Mouse (Mus musculus) skeletal muscle tissue, postnatal 0 days (tissue): Measurements from ENCODE around the gene Spem1. TPM values are rescaled to one million over a fixed set of nuclear protein-coding genes. Genes with fewer than 3 reads are reported as not detected.

Source experiments
- polyA plus RNA-seq: library from polyadenylated mRNA; unstranded; fragments of >200 nt; fragmentation: Nextera tagmentation; extraction: Ambion mirVana; gene quantifications from 2 replicates; pipeline ENCODE4 v1.2.1, GENCODE M21; 2015

The Spem1 gene
- not detected in 2 replicates for polyA plus RNA-seq

GRCm38 (mm10) chr11:69822080-69822479 lies at the start of gene Spem1:
Spem1 (minus strand) TSS chr11:69822180.

GRCm38 (mm10) chr11:69858113-69858998 lies 36.4 kb upstream of the Spem1 start, which contains the start of gene Tnk1:
Tnk1 (minus strand) TSS chr11:69858730.

GRCm38 (mm10) chr11:69846198-69846680 lies 24.3 kb upstream of the Spem1 start, which contains the start of gene Plscr3:
Plscr3 (plus strand) TSS chr11:69846376.

GRCm38 (mm10) chr11:69837952-69838713 lies 16.2 kb upstream of the Spem1 start, which contains the start of gene Tmem256:
Tmem256 (plus strand) TSS chr11:69838514.

GRCm38 (mm10) chr11:69837604-69837951 lies 15.6 kb upstream of the Spem1 start, which contains the start of gene Nlgn2:
Nlgn2 (minus strand) TSS chr11:69837784.

GRCm38 (mm10) chr11:69818365-69818764 lies 3.6 kb downstream of the Spem1 start, which contains the start of gene Spem2:
Spem2 (minus strand) TSS chr11:69818465.

GRCm38 (mm10) chr11:69815155-69815554 lies 6.8 kb downstream of the Spem1 start, which contains the start of gene Gm39566:
Gm39566 (minus strand) TSS chr11:69815298.

GRCm38 (mm10) chr11:69804972-69805909 lies 16.7 kb downstream of the Spem1 start, which contains the start of gene Tmem102:
Tmem102 (minus strand) TSS chr11:69805624.

GRCm38 (mm10) chr11:69801379-69801977 lies 20.5 kb downstream of the Spem1 start, which contains the start of gene Fgf11:
Fgf11 (minus strand) TSS chr11:69801857.

GRCm38 (mm10) chr11:69795168-69795982 lies 26.6 kb downstream of the Spem1 start, which contains the start of gene Chrnb1:
Chrnb1 (minus strand) TSS chr11:69795943.

Other genes starting within 250 kb of the Spem1 start
- gene Wrap53, start 241.9 kb downstream of the Spem1 start, polyA plus RNA-seq, result 5.3 and 7.8 TPM in 2 replicates
- gene Trp53, start 241.8 kb downstream of the Spem1 start, polyA plus RNA-seq, result 34.5 and 37.5 TPM in 2 replicates
- 74.2 and 78.6 TPM in 2 replicates for gene Atp1b2, start 216.2 kb downstream of the Spem1 start, polyA plus RNA-seq
- gene Shbg, start 204.3 kb downstream of the Spem1 start, polyA plus RNA-seq, result 0.45 and 0.63 TPM in 2 replicates
- gene Sat2, start 200.2 kb downstream of the Spem1 start, polyA plus RNA-seq, result 12.4 and 15.9 TPM in 2 replicates
- gene Fxr2, start 189.2 kb downstream of the Spem1 start, polyA plus RNA-seq, result 19.9 and 21.3 TPM in 2 replicates
- 0.16 TPM in 1 of 2 replicates, not detected in the other for gene Sox15, start 166.9 kb downstream of the Spem1 start, polyA plus RNA-seq
- 29.7 and 47.4 TPM in 2 replicates for gene Mpdu1, start 159.5 kb downstream of the Spem1 start, polyA plus RNA-seq
- gene Cd68, start 156.0 kb downstream of the Spem1 start, polyA plus RNA-seq, result 16.2 and 25.5 TPM in 2 replicates
- 167 and 224 TPM in 2 replicates for gene Eif4a1, start 149.8 kb downstream of the Spem1 start, polyA plus RNA-seq
- gene Senp3, start 140.1 kb downstream of the Spem1 start, polyA plus RNA-seq, result 26.4 and 29.2 TPM in 2 replicates
- 0.65 and 0.67 TPM in 2 replicates for gene Tnfsf13, start 136.4 kb downstream of the Spem1 start, polyA plus RNA-seq
- 11.5 and 13.1 TPM in 2 replicates for gene Tnfsf12, start 126.3 kb downstream of the Spem1 start, polyA plus RNA-seq
- gene Tnfsfm13, start 126.1 kb downstream of the Spem1 start, polyA plus RNA-seq, result 5.9 and 6.9 TPM in 2 replicates
- 9.3 and 10.3 TPM in 2 replicates for gene Polr2a, start 63.5 kb downstream of the Spem1 start, polyA plus RNA-seq
- gene Slc35g3, start 60.2 kb downstream of the Spem1 start, polyA plus RNA-seq, result not detected in 2 replicates
- 2.5 and 2.9 TPM in 2 replicates for gene Zbtb4, start 56.3 kb downstream of the Spem1 start, polyA plus RNA-seq
- gene Chrnb1, start 26.2 kb downstream of the Spem1 start, polyA plus RNA-seq, result 79.0 and 95.8 TPM in 2 replicates
- gene Fgf11, start 20.3 kb downstream of the Spem1 start, polyA plus RNA-seq, result 1.5 and 2.2 TPM in 2 replicates
- gene Tmem102, start 16.6 kb downstream of the Spem1 start, polyA plus RNA-seq, result 0.31 and 0.45 TPM in 2 replicates
- gene Gm39566, start 6.9 kb downstream of the Spem1 start, polyA plus RNA-seq, result not detected in 2 replicates
- not detected in 2 replicates for gene Spem2, start 3.7 kb downstream of the Spem1 start, polyA plus RNA-seq
- 2.1 TPM in 2 replicates for gene Nlgn2, start 15.6 kb upstream of the Spem1 start, polyA plus RNA-seq
- gene Tmem256, start 16.3 kb upstream of the Spem1 start, polyA plus RNA-seq, result 242 and 272 TPM in 2 replicates
- 36.6 and 44.6 TPM in 2 replicates for gene Plscr3, start 24.2 kb upstream of the Spem1 start, polyA plus RNA-seq
- 0.09 and 0.46 TPM in 2 replicates for gene Tnk1, start 36.5 kb upstream of the Spem1 start, polyA plus RNA-seq
- not detected in 2 replicates for gene Tmem95, start 55.8 kb upstream of the Spem1 start, polyA plus RNA-seq
- 2.6 and 3.6 TPM in 2 replicates for gene Kctd11, start 59.2 kb upstream of the Spem1 start, polyA plus RNA-seq
- 0.34 and 0.46 TPM in 2 replicates for gene Acap1, start 73.4 kb upstream of the Spem1 start, polyA plus RNA-seq
- 1.8 and 2.4 TPM in 2 replicates for gene 2810408A11Rik, start 78.8 kb upstream of the Spem1 start, polyA plus RNA-seq
- 3.0 and 3.3 TPM in 2 replicates for gene Neurl4, start 78.9 kb upstream of the Spem1 start, polyA plus RNA-seq
- 41.9 and 42.1 TPM in 2 replicates for gene Gps2, start 91.7 kb upstream of the Spem1 start, polyA plus RNA-seq
- gene Eif5a, start 99.8 kb upstream of the Spem1 start, polyA plus RNA-seq, result 952 and 1,117 TPM in 2 replicates
- gene Ybx2, start 113.6 kb upstream of the Spem1 start, polyA plus RNA-seq, result 0.78 and 0.85 TPM in 2 replicates
- 128 and 138 TPM in 2 replicates for gene Slc2a4, start 126.0 kb upstream of the Spem1 start, polyA plus RNA-seq
- gene Cldn7, start 142.6 kb upstream of the Spem1 start, polyA plus RNA-seq, result 0.23 and 0.57 TPM in 2 replicates
- gene Ctdnep1, start 159.0 kb upstream of the Spem1 start, polyA plus RNA-seq, result 42.1 and 46.1 TPM in 2 replicates
- 86.0 and 92.4 TPM in 2 replicates for gene Elp5, start 160.3 kb upstream of the Spem1 start, polyA plus RNA-seq
- gene Gabarap, start 169.0 kb upstream of the Spem1 start, polyA plus RNA-seq, result 320 and 389 TPM in 2 replicates
- gene Phf23, start 173.6 kb upstream of the Spem1 start, polyA plus RNA-seq, result 31.1 and 33.7 TPM in 2 replicates
- 11.2 and 11.8 TPM in 2 replicates for gene Dvl2, start 178.4 kb upstream of the Spem1 start, polyA plus RNA-seq
- 311 and 331 TPM in 2 replicates for gene Acadvl, start 193.2 kb upstream of the Spem1 start, polyA plus RNA-seq
- 3.3 and 5.3 TPM in 2 replicates for gene Dlg4, start 194.8 kb upstream of the Spem1 start, polyA plus RNA-seq
- gene Asgr1, start 231.9 kb upstream of the Spem1 start, polyA plus RNA-seq, result 0.13 and 0.21 TPM in 2 replicates